Mouse (Mus musculus): ENCODE data around the gene Lrrc4.

GRCm38 (mm10) chr6:28635531-28636348 is 195.8 kb downstream of the Lrrc4 start:
- TF ChIP-seq POLR2A (IDR thresholded peaks at IDR 0.05; ENCODE audit: borderline replicate concordance, control insufficient read depth, low read depth, low read length) (no peak), CTCF (IDR thresholded peaks at IDR 0.05; ENCODE audit: control insufficient read depth, insufficient read depth, low read length) (no peak)
